Mouse (Mus musculus) left cerebral cortex, adult 9 months (tissue): ENCODE measurements around the gene Skint11.
"Not testable (repeated sequence)": the region's sequence is repeated elsewhere in the genome, so short reads cannot be mapped to it uniquely, and the experiment has no call there.

Source experiments
- DNase-seq, 2 experiments: peaks; one replicate each; pipeline ENCODE4 v3.0.0; 2022; ENCODE audit warnings: low spot score in 2 of 2

The Skint11 gene

DNA sequence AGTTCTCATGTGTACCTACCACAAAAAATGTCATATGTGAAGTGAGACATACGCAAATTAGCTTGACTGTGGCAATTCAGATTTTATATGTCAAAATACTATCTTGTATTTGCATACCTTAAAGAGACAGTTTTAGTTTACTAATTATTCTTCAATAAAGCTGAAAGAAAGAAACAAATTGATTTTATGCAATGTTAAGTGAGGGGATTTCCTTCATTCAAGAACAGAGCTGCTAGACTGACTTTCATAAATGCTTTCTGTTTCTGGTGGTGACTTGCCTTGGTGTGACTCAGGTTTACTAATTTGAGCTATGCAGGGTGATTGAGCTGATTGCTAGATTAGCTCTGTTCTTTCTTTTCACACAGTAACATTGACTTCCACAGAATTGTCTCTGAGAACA is at the start of gene Skint11:
Gene Skint11, plus strand, starts transcription at position 301 of the 400 bp plus-strand sequence.
- no peak for DNase-seq

DNA sequence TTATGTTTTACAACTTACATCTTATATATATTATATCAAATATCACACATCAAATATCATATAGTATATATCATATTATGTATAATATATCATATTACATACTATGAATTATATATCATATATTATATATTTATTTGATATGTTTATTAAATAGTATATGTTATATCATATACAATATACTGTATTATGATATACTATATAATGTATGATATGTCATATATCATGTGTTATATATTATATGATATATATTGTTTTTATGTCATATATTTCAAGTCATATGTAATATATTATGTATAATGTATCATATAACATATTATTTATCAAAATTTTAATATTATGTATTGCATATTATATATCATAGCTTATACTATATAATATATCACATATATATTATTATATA is 2.0 kb upstream of the Skint11 start:
- no peak for DNase-seq

DNA sequence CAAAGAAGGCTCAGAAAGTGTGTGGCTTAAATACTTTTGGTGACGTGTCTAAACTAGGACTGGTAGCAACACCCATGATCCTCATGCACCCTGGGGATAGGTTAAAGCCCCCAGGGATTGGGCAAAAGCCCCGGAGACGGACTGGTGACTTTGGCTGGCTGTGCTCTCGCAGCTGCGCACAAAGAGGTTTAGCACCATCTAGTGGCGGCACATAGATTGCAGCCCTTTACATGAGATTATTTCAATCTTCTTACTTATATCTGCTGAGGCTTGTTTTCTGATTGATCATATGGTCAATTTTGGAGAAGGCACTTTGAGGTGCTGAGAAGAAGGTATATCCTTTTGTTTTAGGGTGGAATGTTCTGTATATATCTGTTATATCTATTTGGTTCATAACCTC is 9.7 kb downstream of the Skint11 start:
- DNase-seq, result peak in 1 of 2 experiments; percentile 1

DNA sequence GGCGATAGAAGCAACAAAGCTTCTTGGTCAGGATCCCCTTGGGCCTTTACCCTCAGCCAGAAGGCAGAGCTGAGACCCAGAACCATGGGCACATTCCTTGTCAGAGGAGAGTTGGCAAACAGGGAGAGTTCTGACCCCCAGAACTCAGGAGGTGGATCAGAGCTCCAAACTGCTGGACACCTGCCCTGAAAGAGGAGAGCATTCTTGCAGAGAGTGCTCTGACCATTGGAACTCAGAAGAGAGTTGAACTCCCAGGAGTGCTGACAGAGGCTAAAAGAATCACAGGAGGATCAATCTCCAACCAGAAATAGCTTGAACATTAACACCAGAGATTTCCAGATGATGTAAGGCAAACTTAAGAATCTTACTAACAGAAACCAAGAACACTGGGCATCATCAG is 93.7 kb downstream of the Skint11 start:
- not testable (repeated sequence) for DNase-seq
